Mouse (Mus musculus) layer of hippocampus, adult 9-10 months (tissue): ENCODE measurements around the gene Uncx.

Experiments
- DNase-seq: peaks from one replicate; pipeline ENCODE4 v3.0.0; 2022; ENCODE audit warnings: low spot score

Uncx gene

DNA sequence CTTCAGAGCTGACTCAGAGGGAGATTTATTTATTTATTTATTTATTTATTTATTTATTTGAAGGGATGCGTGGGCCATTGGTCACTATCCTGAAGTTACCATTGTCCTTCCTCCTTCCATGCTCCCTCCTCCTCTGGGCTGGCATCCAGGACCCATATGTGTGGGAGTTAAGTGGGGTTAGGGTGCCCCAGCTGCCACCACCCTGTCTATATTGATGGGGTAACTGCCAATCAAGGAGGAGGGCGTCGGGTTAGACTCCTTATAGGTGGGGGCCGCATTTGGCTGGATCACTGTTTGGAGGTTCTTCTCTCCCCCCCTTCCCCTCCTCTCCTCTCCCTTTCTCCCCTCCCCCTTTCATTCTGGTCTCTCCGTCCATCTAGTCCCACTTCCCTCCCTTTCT is 738 bp upstream of the Uncx start:
- DNase-seq: no peak

DNA sequence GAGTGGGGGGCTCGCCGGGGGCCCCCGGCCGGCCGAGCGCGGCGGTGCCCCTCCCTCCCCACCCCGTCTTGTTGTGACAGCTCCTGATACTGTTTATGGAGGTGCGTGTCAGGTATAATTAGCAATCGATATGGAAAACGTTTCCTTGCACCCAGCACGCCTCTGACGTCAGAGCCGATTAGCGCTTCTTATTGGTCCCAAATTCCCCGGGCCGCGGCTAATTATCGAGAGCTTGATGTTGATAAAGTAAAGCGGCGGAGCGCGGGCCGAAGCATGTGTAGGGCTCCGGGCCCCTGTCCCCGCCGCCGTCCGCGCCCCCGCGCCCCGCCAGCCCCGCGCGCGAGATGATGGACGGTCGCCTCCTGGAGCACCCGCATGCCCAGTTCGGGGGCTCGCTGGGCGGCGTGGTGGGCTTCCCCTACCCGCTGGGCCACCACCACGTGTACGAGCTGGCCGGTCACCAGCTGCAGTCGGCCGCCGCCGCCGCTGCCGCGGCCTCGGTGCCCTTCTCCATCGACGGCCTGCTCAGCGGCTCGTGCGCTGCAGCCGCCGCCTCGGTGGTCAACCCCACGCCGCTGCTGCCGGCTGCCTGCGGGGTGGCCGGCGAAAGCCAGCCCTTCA is 466 bp downstream of the Uncx start:
- DNase-seq: no peak

DNA sequence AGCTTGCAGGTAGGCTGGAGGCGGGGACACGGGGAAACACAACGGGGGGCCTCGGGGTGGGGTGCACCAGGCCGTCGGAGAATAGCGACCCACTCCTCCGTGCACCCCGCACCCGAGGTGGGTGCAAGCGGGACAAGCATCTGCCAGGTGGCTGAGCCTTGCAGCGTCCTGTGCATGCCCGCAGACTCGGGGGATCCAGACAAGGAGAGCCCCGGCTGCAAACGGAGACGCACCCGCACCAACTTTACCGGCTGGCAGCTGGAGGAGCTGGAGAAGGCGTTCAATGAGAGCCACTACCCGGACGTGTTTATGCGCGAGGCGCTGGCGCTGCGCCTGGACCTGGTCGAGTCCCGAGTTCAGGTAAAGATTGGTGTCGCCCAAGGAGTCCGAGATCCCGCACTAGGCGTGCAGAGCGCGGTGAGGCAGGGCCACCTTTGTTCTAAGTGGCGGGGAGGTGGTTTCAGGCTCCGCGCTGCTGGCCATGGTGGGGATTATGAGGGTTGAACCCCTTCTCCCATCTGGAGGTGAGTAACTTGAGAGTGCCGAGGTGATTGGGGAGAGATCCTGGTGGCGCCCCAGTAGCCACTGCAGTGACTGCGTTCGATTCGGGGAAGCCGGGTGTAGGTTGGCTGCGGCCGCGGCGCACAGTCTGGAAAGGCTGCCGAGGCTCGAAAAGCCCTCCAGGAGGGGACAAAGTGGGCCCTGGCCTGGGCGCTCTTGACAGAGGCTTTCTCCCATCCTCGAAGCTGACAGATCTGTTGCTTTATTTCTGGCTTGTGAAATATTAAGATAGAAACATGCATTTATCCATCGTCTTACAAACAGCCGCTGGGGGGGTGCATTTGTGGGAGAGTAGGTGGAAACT is 1.2 kb downstream of the Uncx start:
- DNase-seq: no peak

DNA sequence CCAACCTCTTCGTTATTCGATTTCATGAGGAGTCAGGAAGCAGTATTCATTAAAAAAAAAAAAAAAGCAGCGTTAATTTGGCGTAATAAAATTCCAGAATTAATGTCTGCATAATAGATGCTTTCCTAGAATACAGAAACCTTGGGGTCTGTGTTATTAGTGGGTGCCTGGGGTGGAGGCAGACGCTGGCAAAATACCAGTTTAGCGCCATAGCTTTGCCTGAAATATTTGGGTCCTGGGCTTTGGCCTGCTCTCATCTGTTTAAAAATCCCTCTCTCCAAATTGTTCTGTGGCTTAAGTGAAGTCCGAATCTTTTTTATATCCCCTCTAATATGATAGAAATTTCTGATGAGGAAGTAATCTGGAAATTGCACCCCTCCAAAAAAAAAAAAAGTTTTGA is 1.9 kb downstream of the Uncx start:
- DNase-seq: no peak

DNA sequence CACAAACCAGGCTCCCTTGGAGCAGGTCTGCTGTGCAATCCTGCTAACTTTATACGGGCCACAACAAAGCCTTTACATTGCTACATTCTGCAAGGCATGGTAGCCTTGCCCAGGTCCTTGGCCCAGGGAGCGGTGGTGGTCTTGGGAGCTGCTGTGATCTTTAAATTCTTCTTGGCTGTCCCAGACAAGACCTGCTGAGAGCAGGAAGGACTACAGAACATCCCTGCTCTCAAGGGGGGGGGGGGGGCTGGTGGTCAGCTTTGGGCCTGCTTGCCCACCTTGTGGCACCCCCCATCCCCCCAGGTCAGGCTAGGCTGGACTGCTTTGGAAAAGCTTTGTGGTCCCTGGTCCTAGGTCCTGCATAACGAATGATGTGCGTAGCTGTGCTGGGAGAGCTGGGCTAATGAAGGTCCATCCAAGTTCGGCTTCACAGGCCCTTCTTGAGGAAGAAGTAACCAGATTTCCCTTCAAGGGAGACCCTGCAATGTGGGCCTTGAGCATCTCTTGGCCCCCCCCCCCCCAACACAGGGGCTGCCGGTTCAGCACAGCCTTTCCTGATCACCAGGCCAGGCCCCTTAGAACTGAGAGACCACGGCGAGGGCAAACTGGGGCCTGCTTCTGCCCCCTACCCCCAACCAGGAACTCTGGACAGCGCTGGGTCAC is 2.5 kb downstream of the Uncx start:
- DNase-seq: no peak

DNA sequence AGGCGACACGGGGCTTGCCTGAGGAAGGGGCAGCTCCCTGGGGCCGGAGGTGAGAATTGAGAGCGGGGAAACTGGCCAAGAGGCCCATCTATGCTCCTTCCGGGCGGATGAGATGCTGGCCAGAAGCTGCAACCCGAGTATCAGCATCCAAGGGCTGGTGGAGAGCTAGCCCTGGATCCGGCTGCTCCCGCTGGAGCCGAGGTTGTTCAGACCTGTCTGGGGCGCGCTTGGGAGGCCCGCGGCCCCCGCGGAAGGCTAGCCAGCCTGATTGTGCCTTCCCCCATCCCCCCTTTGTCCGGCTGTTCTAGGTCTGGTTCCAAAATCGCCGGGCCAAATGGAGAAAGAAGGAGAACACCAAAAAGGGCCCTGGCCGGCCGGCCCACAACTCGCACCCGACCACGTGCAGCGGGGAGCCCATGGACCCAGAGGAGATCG is 3.1 kb downstream of the Uncx start:
- DNase-seq: no peak

DNA sequence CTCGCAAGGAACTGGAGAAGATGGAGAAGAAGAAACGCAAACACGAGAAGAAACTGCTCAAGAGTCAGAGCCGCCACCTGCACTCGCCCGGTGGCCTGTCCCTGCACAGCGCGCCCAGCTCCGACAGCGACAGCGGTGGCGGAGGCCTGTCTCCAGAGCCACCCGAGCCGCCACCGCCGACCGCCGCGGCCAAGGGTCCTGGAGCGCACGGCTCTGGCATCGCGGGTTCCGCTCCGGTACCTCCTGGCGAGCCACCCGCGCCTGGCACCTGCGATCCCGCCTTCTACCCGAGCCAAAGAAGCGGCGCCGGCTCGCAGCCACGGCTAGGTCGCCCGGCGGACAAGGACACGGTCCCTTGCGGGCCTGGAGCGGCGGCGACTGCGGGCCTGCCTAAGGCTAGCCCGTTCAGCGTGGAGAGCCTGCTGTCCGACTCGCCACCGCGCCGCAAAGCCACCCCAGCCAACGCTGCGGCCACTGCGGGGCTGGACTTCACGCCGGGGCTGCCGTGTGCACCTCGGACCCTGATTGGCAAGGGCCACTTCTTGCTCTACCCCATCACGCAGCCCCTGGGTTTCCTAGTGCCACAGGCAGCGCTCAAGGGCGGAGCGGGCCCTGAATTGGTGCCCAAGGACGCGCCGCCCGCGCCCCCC is 3.6 kb downstream of the Uncx start:
- DNase-seq: no peak

DNA sequence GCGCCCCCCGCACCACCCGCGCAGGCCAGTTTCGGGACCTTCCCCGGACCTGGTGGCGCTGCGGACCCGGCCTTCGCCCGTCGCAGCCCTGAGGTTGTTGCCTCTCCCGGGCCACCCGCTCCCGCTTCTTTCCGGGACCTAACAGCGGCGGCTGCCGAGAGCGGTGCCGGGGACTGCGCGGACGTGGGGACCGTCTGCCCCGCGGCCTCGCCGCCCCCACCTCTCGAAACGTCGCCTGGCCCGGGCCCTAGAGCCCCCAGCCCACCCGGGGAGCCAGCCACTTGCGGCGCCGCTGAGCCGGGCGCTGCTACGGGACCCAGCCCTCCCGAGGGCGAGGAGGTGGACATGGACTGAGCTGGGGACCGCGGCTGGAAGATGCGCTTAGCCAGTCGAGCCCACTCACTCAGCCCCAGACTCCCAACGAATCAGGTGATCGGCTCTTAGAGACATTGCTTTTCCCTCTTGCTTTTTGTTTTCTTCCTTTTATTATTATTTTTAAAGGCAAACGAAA is 4.2 kb downstream of the Uncx start:
- no peak for DNase-seq

DNA sequence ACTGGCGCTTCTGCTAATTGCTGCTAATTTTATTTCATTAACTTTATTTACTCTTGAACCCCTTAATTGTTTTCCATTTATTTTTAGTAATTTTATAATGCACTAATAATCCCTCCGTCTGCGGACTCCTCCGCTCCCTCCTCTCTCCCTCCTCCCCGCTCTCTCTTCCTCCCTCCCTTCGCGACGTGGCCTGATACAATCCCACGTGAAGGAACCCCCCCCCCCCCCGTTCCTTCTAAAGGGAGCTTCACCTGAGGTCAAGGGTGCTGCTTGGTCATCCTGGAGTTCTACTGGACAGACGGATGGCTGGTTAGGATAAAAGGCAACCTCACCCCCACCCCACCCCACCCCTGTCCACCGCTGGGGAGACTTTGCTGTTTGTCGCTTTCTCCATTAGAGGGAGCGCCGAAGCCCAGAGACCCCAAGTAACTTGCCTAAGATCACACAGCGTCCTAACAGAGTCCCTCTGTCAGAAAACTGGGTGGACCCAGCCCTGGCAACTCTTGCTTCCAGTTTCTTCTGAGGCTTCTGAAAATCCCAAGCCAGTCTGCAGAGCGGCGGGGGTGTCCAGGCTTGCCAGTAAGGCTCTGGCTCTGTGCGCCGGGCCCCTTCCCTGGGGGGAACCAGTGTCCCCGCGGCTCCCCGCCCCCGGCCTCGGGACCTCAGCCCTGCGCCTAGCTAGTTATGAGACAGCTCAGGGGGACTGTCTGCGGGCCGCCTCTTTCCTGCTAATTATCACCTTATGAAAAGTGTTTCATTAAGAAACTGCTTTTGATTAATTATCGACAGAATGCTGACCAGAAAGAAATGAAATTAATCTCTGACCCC is 10.4 kb downstream of the Uncx start:
- DNase-seq: no peak

DNA sequence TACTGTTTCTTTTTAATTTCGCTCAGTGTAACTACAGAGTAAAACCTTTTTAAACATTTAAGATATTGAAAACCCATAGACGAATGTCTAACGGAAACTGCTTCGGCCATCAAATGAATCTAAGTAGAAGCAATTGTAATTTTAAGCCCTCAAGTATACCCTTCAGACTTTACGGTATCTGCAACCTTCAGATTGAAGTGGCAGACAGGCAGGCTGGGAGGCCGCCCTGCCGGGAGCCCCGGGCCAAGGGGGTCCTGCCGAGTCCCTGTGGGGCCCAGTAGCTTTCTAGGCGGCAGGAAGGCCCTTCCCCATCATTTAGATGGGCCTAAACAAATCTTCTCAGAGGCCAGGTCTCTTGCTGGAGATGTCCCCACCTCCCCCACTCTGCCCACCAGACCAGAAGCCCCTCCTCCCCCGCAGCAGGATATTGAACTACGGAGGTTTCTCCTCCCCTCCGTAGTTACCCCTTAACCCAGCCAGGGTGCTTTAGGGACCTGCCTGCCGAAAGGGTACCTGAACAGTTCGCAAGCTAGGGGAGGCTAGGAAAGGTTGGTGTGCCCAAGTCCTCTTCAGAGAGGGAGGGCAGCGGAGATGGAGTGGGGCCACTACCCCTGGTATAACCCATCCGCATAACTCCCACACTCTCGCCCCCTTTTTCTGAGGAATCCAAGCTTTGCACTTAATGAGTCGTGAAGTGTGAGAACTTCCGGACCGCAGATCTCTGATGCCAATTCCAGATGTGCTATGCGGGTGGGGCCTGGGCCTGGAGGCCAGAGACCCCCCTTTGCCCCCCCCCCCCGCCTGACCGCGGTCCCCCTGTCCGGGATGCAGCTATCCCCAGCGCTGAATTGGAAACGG is 11.4 kb downstream of the Uncx start:
- no peak for DNase-seq

DNA sequence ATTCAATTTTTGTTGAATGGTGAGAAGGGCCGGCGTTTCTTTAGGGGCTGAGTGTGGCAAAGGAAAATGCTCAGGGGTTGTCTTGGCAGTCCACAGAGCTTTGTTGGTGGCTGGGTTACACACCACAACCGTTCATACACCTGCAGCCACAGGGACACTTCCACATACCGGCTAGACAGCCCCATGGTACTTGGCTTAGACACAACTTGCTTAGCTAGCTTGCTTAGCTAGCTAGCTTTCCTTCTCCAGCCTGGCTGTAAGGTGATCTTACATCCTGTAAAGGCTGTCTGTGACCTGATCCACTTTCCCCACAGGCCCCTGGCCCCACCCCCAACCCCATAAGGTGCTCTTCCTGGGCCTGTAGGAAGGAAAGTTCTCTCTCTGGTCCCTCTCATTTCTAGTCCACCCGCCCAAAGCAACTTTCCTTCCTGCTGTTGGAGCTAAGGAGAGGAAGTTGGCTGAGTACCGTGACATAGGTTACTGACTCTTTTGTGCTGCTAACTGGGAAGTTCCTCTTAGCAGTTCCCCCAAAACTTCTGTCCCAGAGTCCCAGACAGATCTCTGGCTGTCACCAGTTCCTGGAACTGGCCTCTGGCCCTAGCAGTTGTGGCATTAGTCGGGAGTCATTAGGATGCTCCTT is 12.3 kb downstream of the Uncx start:
- no peak for DNase-seq

DNA sequence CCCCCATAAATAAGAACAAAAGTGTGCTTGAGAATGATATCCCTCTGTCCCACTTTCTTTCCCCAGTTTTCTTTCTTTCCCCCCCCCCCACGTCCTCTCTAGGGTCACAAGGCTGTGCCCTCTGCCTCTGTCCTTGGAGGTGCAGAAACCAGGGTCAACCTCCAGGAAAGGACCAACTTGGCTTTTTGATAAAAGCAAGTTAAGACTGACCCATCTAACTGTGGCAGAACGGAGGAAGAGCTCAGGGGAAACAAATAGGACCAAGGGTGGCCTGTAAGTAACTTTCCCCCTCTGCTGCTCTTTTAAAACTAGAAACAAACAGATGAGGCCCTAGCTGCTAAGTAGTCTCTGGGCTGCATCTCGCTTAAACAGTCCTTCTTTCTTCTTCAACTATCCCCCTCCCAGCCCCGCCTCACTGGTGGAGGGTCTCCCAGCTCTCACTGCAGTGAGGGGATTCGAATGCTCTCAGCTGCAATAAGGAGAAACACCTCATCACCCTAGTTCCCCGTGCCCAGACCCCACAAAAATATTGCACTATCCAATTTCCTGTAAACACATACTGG is 12.9 kb downstream of the Uncx start:
- no peak for DNase-seq

DNA sequence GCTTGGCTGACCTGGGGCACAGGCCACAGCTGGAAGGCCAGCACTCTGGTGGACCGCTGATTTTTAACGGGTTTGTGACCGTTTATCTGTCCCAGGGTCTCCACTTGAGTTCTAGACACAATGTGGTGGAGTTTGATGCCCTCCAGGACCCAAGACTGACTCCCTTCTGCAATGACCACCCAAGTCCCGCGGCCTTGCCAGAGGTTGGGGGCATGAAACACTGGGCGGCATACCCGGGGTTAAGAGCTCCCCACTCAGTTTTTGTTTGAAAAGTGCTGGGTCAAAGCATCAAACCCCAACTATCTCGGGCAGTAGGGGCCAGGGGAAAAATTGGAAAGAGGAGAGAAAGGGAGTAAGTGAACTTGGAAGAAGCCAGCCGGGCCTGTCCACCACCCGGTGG is 13.8 kb downstream of the Uncx start:
- no peak for DNase-seq

DNA sequence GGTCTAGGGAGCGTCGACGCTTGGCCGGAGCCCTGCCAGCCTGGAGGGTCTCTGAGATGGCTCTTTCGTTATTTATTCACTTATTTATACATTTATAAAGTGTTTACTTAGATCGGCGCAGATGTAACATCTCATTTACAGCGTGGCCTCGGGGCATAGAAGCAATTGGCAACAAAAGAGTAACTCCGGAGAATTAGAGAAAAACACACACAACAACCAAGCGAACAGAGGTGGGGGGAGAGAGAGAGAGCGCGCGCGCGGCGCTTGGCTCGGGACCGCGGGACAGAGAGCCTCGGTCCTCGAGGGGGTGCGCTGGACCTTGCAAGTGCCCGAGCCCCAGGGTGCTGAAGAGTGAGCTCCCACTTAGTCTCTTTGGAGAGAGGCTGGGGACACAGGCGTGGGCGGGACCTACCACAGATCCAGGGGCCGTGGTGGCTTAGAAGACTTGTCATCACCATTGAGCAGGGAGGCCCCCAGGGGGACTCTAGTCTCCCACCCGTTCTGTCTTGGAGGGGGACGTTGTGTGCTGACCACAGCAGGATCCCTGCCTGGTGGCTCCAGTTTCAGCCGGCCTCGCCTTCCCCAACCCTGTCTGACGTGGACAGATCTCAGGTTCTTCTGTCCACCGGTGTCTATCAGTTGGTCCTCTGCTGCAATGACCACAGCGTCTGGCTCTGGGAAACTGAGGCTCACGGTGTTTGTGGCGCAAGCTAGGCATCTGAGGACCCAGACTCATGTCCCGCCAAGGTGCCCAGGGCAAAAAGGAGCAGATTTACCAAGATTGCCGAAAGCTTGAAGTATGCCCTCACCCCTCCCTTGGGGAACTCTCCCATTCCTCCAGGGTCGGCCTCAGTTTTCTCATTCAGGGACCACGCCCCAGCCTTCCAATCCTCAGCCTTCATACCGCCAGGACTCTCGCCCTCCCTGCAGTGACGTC is 14.5 kb downstream of the Uncx start:
- DNase-seq: no peak

DNA sequence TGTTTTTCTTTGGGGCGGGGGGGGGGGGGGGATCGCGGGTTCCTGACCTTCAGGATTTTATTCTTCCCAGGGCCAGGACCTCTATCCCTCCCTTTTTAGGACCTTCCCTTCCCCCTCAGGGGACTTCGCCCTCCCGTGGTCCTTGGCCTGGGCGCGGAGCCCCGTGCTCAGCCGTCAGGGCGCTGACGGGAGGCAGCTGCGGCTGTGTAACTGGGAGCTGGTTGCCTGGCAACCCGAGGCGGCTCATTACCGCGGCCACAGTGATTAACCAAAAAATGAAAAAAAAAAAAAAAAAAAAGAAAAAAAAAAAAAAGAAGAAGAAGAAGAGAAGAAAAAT is 15.1 kb downstream of the Uncx start:
- no peak for DNase-seq

DNA sequence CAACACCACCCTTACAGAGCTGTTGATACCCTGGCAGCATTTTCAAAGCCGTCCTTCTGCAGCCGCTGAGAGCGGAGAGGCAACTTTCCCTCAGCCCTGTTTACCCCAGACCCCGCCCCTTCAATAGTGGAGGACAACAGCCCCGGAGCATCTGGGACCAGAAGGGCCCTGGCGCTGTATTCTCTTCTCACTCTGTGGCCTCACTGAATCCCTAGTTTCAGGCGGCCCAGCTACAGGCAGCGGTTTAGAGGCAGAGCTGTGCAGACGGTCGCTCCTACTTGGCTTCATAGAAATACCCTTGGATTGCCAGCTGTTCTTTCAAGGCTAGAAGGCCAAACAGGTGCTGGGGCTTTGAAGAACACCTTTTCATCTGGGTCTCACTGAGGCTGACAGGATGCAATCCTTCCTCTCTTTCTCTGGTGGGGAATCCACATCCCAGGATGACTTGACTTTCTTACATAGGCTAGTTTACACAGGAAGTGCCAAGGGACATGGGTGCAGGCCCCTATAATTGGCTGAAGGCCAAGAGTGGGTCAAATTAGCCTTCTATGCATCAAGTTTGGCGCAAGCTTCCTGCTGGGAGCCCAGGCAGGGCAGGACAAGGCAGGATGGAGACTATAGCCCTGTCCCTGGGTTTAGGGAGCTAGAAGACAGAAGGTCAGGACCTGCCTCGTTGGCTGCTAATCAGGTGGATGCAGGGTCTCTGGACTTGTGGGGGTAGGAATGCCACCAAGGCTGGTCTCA is 15.8 kb downstream of the Uncx start:
- DNase-seq: no peak

DNA sequence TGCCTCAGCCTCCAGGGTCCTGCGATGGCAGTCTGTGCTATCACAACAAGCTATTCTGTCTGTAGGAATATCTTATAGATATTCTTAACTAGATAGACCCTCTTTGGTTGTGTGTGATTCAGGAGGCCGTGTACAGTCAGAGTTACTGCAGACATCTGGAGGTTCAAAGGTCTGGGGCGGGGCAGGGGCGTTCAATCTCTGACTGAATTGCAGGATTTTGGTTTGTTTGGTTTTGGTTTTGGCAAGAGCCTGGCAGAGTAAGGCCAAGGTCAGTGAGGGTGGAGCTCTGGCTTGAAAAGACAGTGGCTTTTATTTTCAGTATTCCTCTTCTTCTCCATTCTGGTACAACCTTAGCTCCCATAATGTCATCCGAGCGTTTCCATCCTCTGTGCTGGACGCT is 16.5 kb downstream of the Uncx start:
- DNase-seq: no peak

DNA sequence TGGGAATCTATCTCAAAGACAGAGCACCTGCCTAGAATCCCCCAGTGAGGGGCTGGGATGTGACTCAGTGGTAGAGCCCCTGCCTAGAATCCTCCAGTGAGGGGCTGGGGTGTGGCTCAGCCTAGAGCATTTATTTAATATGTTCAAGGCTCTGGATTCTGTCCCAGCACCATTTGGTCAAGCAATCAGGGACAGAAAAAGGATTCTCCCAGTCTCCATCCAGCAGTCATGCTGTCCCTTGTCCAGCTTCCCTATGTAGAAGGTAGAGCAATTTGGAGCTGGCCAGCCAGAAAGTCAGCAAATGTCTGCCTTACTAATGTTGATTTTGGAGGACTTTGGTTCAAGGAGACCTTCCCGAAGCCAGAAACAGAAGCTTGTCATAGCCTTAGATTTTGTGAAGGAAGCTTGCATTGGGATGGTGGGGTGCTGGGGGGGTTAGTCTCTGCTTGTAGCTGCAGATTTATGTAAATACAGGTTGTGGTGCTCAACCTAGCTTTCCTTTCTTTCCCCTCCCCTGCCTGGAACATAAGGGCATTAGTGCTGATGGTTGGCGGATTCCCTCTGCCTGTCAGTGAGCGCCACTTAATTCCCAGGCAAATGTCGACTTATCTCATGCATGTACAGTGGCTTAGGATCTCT is 18.2 kb downstream of the Uncx start:
- DNase-seq: no peak
